Mouse (Mus musculus) gastrocnemius, postnatal 25 days (tissue): ENCODE results near the gene Xntrpc. TPM values are rescaled to one million over a fixed set of nuclear protein-coding genes. Genes with fewer than 3 reads are reported as not detected.
"Not testable (repeated sequence)": the region's sequence is repeated elsewhere in the genome, so short reads cannot be mapped to it uniquely, and the experiment has no call there.

Experiments used
- DNase-seq: peaks from one replicate; pipeline ENCODE4 v3.0.0; 2022
- long read RNA-seq, 2 experiments: library from polyadenylated mRNA; stranded (forward); transcript quantifications; one replicate each; pipeline ENCODE4 v2.0.0; 2021
- total RNA-seq, 2 experiments: library from RNA; stranded (reverse); gene quantifications; 1 replicate in 1 of 2; 2 replicates in 1 of 2; pipeline ENCODE4 v1.2.3; 2021

Xntrpc gene
- under 1 TPM in 1 of 2 experiments, not detected in 1; 0.80 TPM for total RNA-seq
- long read RNA-seq, experiment 1: 0 reads
- long read RNA-seq, experiment 2: 0 reads

DNA sequence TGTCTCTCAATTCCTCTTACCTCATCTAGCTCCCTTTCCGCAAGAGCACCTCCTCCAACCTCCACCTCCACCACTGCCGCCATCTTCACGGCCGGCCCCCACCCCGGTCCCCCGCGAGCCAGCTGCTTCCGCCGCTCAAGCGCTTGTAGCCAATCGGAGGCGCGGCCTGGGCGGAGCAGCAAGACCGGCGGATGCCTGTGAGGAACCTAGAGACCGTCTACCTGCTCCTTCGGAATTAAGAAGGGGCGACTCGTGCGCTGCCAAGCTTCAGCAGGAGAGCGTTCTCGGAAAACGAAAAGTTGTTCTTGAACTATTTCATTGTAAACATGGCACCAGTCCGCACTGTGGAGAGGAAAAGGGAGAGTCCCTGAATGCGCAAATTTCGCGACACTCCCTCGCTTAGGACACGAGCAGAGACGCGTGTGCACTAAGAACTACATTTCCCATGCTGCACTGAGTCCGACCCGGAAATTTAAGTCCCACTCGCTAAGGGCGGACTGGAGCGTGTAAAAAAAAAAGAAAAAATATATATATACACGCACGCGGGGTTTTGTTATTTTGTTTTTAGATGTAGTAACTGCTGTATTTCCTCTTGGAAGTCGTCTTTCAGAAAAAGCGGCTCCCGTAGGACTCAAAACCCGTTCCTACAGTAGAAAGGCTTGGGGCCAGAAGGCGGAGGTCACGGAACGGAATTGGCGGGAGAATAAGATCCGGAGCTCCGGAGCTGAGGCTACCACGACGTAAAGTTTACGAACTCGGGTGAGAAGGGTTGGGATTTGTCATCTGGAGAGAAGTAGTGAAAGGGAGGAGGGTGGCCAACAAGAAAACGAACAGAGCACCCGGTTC lies at the start of gene Xntrpc, which contains the start of the genes Rnf121 and Xndc1:
Gene Xntrpc (plus strand): TSS at position 668 of the 846 bp plus-strand sequence.
Gene Rnf121 (minus strand): TSS at position 424 of the 846 bp plus-strand sequence.
Gene Xndc1 (plus strand): TSS at position 466 of the 846 bp plus-strand sequence.
- peak; percentile 92 for DNase-seq

DNA sequence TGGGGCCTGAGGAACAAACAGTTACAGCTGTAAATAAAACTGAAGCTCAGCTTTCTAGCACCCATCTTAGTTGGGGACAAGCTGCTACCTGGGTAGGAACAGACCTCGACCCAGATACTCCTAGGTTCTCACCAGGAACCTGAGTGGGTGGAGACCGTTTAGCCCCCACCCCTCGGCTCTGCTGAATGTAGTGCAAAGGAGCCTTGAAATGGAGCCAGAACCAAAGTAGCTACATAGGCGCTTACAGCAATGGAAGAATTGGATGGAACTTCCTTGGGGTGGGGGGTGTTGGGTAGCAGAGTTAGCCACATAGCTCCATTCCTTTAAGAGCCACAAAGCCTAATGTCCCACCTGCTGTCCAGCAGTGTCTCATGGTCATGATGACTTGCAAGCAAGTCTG lies 48.6 kb upstream of the Xntrpc start:
- DNase-seq: no peak

DNA sequence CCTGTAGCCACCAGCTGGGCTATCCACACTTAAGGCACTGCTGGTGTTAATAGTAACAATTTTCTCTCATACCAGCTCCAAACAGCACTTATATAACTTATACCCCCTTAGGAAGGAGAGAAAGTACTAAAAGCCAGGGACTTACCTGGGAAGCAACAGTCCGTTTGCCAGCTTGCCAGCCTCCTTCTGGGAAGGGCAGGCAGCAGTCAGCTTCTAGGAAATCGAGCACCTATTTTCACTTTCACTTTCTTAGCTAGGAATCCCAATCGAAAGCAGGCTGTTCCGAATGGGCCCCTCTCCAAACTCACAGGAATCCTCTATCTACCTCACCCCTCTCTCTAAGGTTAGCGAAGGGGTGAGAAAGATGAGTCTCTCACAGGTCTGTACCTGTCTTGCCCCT lies 48.1 kb upstream of the Xntrpc start:
- DNase-seq: no peak

DNA sequence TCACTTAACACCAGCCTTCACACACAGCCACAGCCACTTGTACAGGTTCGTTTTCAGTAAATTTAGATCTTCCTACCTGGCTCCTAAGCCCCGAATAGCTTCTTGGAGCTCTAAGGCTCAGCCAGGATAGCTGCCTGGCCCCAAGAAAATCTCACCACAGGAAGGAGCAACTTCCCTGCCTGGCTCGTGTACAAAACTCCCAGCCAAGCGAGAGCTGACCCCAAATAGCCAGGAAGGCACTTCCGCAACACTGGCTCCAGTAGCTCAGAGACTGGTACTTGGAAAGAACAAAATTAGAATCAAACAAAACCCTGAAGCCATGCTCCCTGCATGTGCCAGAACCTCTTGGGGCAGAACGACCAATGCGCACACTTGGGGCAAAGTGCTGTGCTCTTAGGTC lies 47.5 kb upstream of the Xntrpc start:
- no peak for DNase-seq

DNA sequence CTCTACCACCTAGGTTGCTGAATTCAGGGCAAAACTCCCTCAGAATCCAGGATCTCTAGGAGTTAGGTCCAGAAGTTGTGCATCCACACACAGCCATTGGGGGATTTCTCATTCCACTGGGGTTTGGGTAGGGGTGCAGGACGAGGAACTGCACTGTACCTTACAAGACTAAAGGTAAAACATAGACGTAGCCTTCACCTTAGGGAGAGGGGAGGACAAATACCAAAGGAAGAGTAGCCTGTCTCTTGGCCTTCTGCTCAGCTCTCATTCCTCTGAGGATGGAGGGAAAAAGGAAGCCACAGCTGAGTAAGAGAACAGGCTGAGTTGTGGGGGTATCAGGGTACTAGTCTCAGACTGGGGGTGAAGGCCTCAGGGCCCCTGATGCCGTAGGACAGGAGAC lies 46.9 kb upstream of the Xntrpc start, which contains the start of gene Il18bp:
Gene Il18bp (minus strand): TSS at position 101 of the 400 bp plus-strand sequence.
- no peak for DNase-seq

- DNase-seq: no peak
Measured at GRCm38 (mm10) chr7:102019362-102019761, 46.2 kb upstream of the Xntrpc start.

GRCm38 (mm10) chr7:102020934-102021333 lies 44.6 kb upstream of the Xntrpc start:
- DNase-seq: not testable (repeated sequence)

GRCm38 (mm10) chr7:102023821-102024220 lies 41.7 kb upstream of the Xntrpc start:
- no peak for DNase-seq

DNA sequence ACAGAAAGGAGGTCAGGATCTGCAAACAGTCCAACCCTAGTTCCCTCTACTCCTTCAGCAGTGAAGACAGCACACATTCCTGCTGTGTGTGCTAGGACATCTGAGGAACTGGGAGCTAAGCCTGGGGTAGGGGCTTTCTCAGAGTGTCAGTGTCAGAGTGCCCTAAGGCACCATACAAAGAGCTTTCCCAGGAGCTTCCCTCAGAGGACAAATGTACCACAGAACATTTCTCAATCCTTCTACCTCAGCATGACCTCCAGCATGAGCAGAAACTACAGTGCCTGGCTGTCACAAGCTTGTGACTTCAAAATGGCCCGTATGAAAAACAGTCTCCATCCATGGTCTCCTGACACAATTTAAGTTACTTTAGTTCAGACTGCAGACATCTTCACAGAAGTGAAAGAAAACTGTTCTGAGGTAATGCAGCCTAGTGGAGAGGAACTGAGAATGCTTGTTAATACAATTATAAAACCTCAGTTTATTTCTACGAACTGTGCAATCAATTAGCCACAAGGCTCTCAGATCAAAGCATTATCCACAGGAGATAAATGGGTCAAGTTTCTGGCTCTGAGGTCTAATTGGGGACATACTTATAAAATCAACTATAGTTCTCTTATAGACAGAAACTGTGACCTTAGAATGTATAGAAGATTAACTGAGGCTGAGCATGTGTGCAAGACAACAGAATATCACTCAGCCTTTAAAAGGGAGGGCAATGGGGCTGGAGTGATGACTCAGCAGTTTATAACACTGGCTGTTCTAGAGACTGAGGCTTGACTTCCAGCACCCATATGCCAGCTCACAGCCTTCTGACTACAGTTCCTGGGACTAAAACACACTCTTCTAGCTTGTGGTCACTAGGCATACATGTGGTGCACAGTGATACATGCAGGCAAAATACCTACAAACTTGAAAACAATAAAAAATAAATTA lies 40.1 kb upstream of the Xntrpc start:
- no peak for DNase-seq

DNA sequence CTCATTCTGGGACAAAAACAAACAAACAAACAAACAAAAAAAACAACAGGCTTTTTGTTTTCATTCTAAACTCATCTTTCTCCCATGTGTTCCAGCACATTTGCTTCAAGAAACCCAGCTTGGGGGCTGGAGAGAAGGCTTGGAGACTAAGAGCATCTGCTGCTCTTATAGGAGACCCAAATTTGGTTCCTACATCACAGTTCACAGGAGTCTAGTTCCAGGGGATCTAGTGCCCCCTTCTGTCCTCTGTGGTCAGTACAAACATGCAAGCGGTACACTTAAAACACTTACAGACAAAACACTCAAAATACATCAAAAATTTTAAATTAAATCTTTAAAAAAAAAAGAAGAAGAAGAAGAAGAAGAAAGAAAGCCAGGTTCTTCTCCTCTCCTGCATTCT lies 30.6 kb upstream of the Xntrpc start:
- no peak for DNase-seq

GRCm38 (mm10) chr7:102035534-102035933 lies 30.0 kb upstream of the Xntrpc start:
- no peak for DNase-seq

- DNase-seq: no peak
Measured at GRCm38 (mm10) chr7:102037318-102037717, 28.2 kb upstream of the Xntrpc start.

- no peak for DNase-seq
Measured at GRCm38 (mm10) chr7:102042314-102042713, 23.2 kb upstream of the Xntrpc start.

GRCm38 (mm10) chr7:102048524-102048923 lies 17.0 kb upstream of the Xntrpc start:
- DNase-seq: not testable (repeated sequence)

DNA sequence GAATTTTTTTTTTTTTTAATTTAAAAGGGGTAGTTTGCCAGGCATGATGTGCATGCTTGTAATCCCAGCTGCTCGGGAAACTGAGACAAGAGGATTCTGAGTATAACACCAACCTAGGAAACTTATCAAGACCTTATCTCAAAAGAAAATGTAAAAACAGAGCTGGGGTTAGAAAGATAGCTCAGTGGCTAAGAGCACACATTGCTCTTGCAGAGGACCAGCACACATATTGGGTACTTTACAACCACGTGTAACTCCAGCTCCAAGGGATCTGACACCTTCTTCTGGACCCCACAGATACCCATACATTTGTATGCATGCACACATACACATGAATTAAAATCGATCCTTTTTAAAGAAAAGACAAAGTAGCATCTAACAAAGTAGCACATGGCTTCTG lies 4.2 kb upstream of the Xntrpc start:
- DNase-seq: no peak

DNA sequence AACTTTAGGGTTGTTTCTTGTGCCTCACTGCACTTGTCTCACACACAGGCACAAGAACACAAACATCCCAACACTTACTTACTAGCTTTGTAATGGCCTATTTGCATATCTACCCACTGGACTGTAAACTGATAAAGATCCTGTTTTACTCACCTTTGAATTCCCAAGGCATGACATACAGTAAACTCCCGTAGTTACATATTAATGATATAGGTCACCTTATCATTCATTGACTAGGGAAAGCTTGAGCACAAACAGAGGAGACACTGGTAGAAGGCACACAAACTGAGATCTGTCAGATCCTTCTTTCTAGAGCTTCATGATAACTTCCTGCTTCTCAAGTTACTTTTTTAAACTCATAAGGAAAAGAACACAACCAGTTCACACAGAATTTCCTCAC lies 3.3 kb upstream of the Xntrpc start:
- DNase-seq: no peak

DNA sequence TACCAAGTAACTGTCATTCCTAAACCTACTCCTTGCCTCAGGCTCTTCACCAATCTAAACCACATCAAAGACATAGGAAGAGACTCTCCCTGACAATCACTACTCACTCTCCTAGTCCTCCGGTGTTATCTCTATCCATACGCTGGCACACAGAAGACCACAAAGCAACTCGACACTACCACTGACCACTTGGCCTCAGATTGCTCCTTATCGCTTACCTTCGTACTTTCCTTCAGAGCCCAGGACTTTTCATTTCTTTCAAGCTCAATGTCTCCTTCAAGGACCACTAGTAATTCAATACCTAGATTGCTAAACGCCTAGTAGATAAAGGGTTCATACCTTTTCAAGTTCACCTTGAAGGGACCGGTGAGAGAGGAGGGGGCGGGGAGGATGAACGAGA lies 1.6 kb upstream of the Xntrpc start:
- no peak for DNase-seq

DNA sequence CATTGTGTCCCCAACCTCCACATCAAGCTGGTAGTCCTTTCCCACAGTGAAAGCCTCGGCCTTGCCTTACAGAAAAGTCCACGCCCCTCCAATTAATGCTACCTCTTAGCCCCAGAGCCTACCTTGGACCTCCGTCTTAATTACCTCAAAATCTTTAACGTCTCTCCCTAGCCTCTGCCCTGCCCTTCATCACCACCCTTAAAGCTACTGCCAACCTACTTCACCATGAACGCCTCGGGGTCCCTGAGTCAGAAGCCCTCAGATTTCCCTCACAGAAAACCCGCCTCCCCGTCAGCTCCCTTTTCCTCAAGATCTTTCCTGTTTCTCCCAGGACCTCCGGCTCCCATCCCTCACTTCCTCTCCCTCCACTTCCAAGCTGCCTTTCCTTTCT lies 863 bp upstream of the Xntrpc start:
- no peak for DNase-seq

- no peak for DNase-seq
Measured at GRCm38 (mm10) chr7:102066363-102066762, 850 bp downstream of the Xntrpc start.

DNA sequence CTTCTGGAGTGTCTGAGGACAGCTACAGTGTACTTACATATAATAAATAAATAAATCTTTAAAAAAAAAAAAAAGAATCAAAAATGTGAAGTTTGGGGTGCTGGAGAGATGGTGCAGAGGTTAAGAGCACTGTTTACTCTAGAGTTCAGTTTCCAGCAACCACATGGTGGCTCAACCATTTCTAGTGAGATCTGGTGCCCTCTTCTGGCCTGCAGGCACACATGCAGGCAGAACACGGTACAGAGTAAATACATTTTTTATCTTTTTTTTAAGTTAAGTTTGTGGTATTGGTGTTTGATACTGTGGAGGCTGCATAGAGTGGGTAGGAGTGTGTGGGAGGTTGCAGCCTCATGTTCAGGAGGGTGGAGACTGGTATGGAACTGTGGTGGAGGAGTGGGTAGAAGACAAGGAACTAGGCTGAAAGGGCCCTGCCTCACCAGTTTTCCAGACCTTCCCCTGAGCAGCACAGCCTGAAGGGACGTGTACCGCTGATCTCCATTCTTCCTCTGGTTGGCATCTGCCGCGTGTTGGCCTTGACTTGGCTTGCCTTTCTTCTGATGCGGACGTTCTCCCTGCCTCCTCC lies 11.3 kb downstream of the Xntrpc start:
- DNase-seq: no peak

- no peak for DNase-seq
Measured at GRCm38 (mm10) chr7:102078517-102078916, 13.0 kb downstream of the Xntrpc start.

GRCm38 (mm10) chr7:102080311-102080710 lies 14.8 kb downstream of the Xntrpc start:
- no peak for DNase-seq
